Mouse (Mus musculus): Measurements from ENCODE around the gene Cdc42ep2. TPM values are rescaled to one million over a fixed set of nuclear protein-coding genes. Genes with fewer than 3 reads are reported as not detected.
A peak's percentile ranks its signal among the peaks of the same experiment; 100 is the strongest.

The Cdc42ep2 gene
- polyA plus RNA-seq, 1 experiment from 2014 or later: 5.1 TPM

- Histone ChIP-seq H3K4me1 (replicated peaks; ENCODE audit: control insufficient read depth, insufficient read depth, low read length) (peaks cover 14% of the 10 kb centered on the region), H3K9me3 (ENCODE audit: control insufficient read depth, low read length) (no peaks in the 10 kb centered on the region), H3K9ac (ENCODE audit: low read depth, low read length) (no peak overlapping the region), H3K36me3 (ENCODE audit: control insufficient read depth, insufficient read depth, low read length) (peaks cover 67% of the 10 kb centered on the region), H3K4me2 (no peak overlapping the region), H3K27ac (ENCODE audit: low read depth, low read length) (no peak overlapping the region), H3K4me3 (ENCODE audit: low read depth, low read length) (no peak overlapping the region), H3K27me3 (replicated peaks; ENCODE audit: control insufficient read depth, insufficient read depth, low read length) (no peaks in the 10 kb centered on the region)
- DNase-seq (ENCODE audit: low spot score) (no peak), ATAC-seq (replicated peaks; ENCODE audit: low FRiP score) (no peak)
- WGBS: 92% methylated on average over 11 of the region's 11 CpGs
Observed at GRCm38 (mm10) chr19:5950218-5950617, 25.6 kb upstream of the Cdc42ep2 start.

- Histone ChIP-seq H3K27me3 (replicated peaks; ENCODE audit: control insufficient read depth, insufficient read depth, low read length) (no peaks in the 10 kb centered on the region), H3K36me3 (ENCODE audit: control insufficient read depth, insufficient read depth, low read length) (peaks cover 53% of the 10 kb centered on the region), H3K4me1 (replicated peaks; ENCODE audit: control insufficient read depth, insufficient read depth, low read length) (peaks cover 13% of the 10 kb centered on the region), H3K4me3 (ENCODE audit: low read depth, low read length) (no peak overlapping the region), H3K4me2 (no peak overlapping the region), H3K27ac (ENCODE audit: low read depth, low read length) (no peak overlapping the region), H3K9me3 (ENCODE audit: control insufficient read depth, low read length) (no peaks in the 10 kb centered on the region), H3K9ac (ENCODE audit: low read depth, low read length) (no peak overlapping the region)
- 83% methylated on average over 8 of the region's 8 CpGs for WGBS
- no peak for DNase-seq (ENCODE audit: low spot score)
- ATAC-seq (replicated peaks; ENCODE audit: low FRiP score): no peak
Observed at GRCm38 (mm10) chr19:5945891-5946290, 21.3 kb upstream of the Cdc42ep2 start.

- Histone ChIP-seq H3K9me3 (ENCODE audit: control insufficient read depth, low read length) (no peaks in the 10 kb centered on the region), H3K4me3 (ENCODE audit: low read depth, low read length) (no peak overlapping the region), H3K36me3 (ENCODE audit: control insufficient read depth, insufficient read depth, low read length) (peaks cover 55% of the 10 kb centered on the region), H3K9ac (ENCODE audit: low read depth, low read length) (no peak overlapping the region), H3K27me3 (replicated peaks; ENCODE audit: control insufficient read depth, insufficient read depth, low read length) (no peaks in the 10 kb centered on the region), H3K4me2 (no peak overlapping the region), H3K4me1 (replicated peaks; ENCODE audit: control insufficient read depth, insufficient read depth, low read length) (peaks cover 13% of the 10 kb centered on the region), H3K27ac (ENCODE audit: low read depth, low read length) (no peak overlapping the region; the same call in 1 of the 2 replicates)
- 67% methylated on average over 7 of the region's 7 CpGs for WGBS
- 0 out of 2 replicates have a peak, but pooled peaks have one; percentile 33 for ATAC-seq (replicated peaks; ENCODE audit: low FRiP score)
- DNase-seq (ENCODE audit: low spot score): no peak
Observed at GRCm38 (mm10) chr19:5945027-5945426, 20.4 kb upstream of the Cdc42ep2 start.

- DNase-seq (ENCODE audit: low spot score): no peak
- Histone ChIP-seq H3K9ac (ENCODE audit: low read depth, low read length) (no peak overlapping the region), H3K4me2 (no peak overlapping the region), H3K27me3 (replicated peaks; ENCODE audit: control insufficient read depth, insufficient read depth, low read length) (no peaks in the 10 kb centered on the region), H3K27ac (ENCODE audit: low read depth, low read length) (peak overlapping the region; percentile 7; the same call in 1 of the 2 replicates), H3K4me3 (ENCODE audit: low read depth, low read length) (no peak overlapping the region), H3K36me3 (ENCODE audit: control insufficient read depth, insufficient read depth, low read length) (peaks cover 54% of the 10 kb centered on the region), H3K4me1 (replicated peaks; ENCODE audit: control insufficient read depth, insufficient read depth, low read length) (peaks cover 13% of the 10 kb centered on the region), H3K9me3 (ENCODE audit: control insufficient read depth, low read length) (no peaks in the 10 kb centered on the region)
- no peak for ATAC-seq (replicated peaks; ENCODE audit: low FRiP score)
- WGBS: 81% methylated on average over 8 of the region's 8 CpGs
Observed at GRCm38 (mm10) chr19:5944145-5944544, 19.5 kb upstream of the Cdc42ep2 start.

DNA sequence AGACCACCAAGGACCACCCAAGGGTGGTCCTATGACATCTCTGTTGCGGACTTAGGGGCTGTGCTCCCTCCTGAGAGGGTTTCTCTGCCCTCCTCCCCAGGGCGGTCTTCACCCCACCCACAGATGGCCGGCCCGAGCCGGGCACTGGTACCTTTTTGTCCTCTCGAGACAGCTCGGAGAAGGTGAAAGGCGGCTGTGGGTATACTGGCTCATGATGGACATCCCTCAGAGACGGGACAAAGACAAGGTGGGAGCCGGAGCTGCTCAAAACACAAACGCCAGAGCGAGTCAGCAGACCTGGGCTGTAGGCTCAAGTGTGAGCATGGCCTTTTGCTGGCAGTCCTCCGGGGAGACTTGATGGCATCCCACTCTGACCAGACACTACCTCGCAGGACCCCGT is 18.8 kb upstream of the Cdc42ep2 start:
- peaks cover 15% of the 10 kb centered on the region for H3K4me1 ChIP-seq (replicated peaks; ENCODE audit: control insufficient read depth, insufficient read depth, low read length)
- H3K9me3 ChIP-seq (ENCODE audit: control insufficient read depth, low read length): no peaks in the 10 kb centered on the region
- H3K4me3 ChIP-seq (ENCODE audit: low read depth, low read length): no peak overlapping the region
- no peak for ATAC-seq (replicated peaks; ENCODE audit: low FRiP score)
- H3K27me3 ChIP-seq (replicated peaks; ENCODE audit: control insufficient read depth, insufficient read depth, low read length): no peaks in the 10 kb centered on the region
- no peak overlapping the region for H3K4me2 ChIP-seq
- peaks cover 47% of the 10 kb centered on the region for H3K36me3 ChIP-seq (ENCODE audit: control insufficient read depth, insufficient read depth, low read length)
- no peak overlapping the region for H3K27ac ChIP-seq (ENCODE audit: low read depth, low read length)
- WGBS: 88% methylated on average over 15 of the region's 15 CpGs
- DNase-seq (ENCODE audit: low spot score): no peak
- H3K9ac ChIP-seq (ENCODE audit: low read depth, low read length): no peak overlapping the region

DNA sequence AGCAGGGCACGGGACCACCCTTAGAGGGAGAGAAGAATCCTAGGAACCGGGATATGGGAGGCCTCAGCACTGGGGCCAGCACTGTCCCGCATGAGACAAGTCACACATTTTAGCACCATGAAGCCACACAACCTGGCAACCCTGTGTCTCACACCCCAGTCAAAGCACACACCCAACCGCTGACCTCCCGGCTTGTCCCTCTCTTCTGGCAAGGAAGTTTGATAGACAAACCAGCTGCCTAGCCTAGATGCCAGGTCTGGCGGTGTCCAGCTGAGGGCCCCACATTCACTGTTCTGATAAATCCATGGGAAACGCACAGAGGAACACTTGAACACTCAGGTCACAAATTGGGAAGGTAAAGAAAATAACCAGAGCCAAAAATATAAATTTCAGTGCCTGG is 18.0 kb upstream of the Cdc42ep2 start:
- H3K4me1 ChIP-seq (replicated peaks; ENCODE audit: control insufficient read depth, insufficient read depth, low read length): peaks cover 22% of the 10 kb centered on the region
- H3K9ac ChIP-seq (ENCODE audit: low read depth, low read length): no peak overlapping the region
- no peaks in the 10 kb centered on the region for H3K27me3 ChIP-seq (replicated peaks; ENCODE audit: control insufficient read depth, insufficient read depth, low read length)
- WGBS: 87% methylated on average over 7 of the region's 7 CpGs
- H3K36me3 ChIP-seq (ENCODE audit: control insufficient read depth, insufficient read depth, low read length): peaks cover 39% of the 10 kb centered on the region
- H3K4me2 ChIP-seq: no peak overlapping the region
- no peak for ATAC-seq (replicated peaks; ENCODE audit: low FRiP score)
- H3K4me3 ChIP-seq (ENCODE audit: low read depth, low read length): no peak overlapping the region
- no peaks in the 10 kb centered on the region for H3K9me3 ChIP-seq (ENCODE audit: control insufficient read depth, low read length)
- H3K27ac ChIP-seq (ENCODE audit: low read depth, low read length): no peak overlapping the region
- no peak for DNase-seq (ENCODE audit: low spot score)

DNA sequence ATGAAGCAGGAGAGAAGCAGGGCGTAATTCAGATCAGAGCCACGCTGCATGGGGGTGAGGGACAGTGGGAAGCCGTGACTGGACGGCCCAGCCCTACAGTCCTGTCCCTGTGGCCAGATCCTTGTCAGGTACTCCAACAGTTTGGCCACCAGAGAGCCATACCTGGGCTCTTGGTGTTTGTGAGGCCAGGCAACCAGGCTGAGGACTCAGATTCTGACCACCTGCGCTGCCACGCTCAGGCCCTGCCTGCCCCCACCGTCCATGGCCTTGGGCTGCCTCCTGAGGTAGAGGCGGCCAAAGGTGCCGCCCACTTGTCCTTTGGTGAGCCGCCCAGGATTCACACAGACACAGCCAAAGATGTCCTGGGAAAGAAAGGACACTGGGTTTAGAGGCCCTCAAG is 16.0 kb upstream of the Cdc42ep2 start:
- Histone ChIP-seq H3K4me2 (no peak overlapping the region), H3K9ac (ENCODE audit: low read depth, low read length) (no peak overlapping the region), H3K9me3 (ENCODE audit: control insufficient read depth, low read length) (no peaks in the 10 kb centered on the region), H3K36me3 (ENCODE audit: control insufficient read depth, insufficient read depth, low read length) (peaks cover 30% of the 10 kb centered on the region), H3K4me3 (ENCODE audit: low read depth, low read length) (no peak overlapping the region), H3K27ac (ENCODE audit: low read depth, low read length) (no peak overlapping the region), H3K27me3 (replicated peaks; ENCODE audit: control insufficient read depth, insufficient read depth, low read length) (no peaks in the 10 kb centered on the region), H3K4me1 (replicated peaks; ENCODE audit: control insufficient read depth, insufficient read depth, low read length) (peaks cover 26% of the 10 kb centered on the region)
- DNase-seq (ENCODE audit: low spot score) (no peak), ATAC-seq (replicated peaks; ENCODE audit: low FRiP score) (no peak)
- 88% methylated on average over 10 of the region's 10 CpGs for WGBS

DNA sequence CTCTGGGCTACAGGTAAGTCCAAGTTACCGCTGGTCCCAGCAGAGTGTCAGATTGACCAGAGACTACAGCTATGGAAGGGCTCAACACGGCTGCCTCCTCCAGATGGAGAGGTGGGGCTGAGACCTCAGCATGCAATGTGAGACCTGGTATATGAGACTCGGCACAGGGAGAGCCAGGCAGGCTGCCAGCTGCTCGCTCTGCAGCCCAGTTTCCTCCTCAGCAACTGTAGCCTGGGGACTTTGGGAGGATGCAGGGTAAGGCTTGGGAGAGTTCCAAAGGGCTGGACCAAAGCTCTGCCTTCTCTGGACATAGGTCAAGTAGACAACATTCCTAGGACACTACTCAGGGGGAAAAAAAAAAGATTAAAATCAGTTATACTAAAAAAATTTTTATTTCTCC is 15.6 kb upstream of the Cdc42ep2 start:
- H3K27me3 ChIP-seq (replicated peaks; ENCODE audit: control insufficient read depth, insufficient read depth, low read length): no peaks in the 10 kb centered on the region
- H3K4me2 ChIP-seq: no peak overlapping the region

GRCm38 (mm10) chr19:5939715-5940114 is 15.1 kb upstream of the Cdc42ep2 start:
- no peak for DNase-seq (ENCODE audit: low spot score)
- H3K9ac ChIP-seq (ENCODE audit: low read depth, low read length): no peak overlapping the region
- WGBS: 90% methylated on average over 5 of the region's 5 CpGs
- no peak overlapping the region for H3K4me3 ChIP-seq (ENCODE audit: low read depth, low read length)
- H3K27me3 ChIP-seq (replicated peaks; ENCODE audit: control insufficient read depth, insufficient read depth, low read length): no peaks in the 10 kb centered on the region
- peaks cover 22% of the 10 kb centered on the region for H3K4me1 ChIP-seq (replicated peaks; ENCODE audit: control insufficient read depth, insufficient read depth, low read length)
- H3K36me3 ChIP-seq (ENCODE audit: control insufficient read depth, insufficient read depth, low read length): peaks cover 28% of the 10 kb centered on the region
- no peak overlapping the region for H3K4me2 ChIP-seq
- no peak overlapping the region for H3K27ac ChIP-seq (ENCODE audit: low read depth, low read length)
- ATAC-seq (replicated peaks; ENCODE audit: low FRiP score): no peak
- no peaks in the 10 kb centered on the region for H3K9me3 ChIP-seq (ENCODE audit: control insufficient read depth, low read length)

More for the DNA sequence above, 15.6 kb upstream of the Cdc42ep2 start:
- ATAC-seq (replicated peaks; ENCODE audit: low FRiP score) (no peak), DNase-seq (ENCODE audit: low spot score) (no peak)
- Histone ChIP-seq H3K9ac (ENCODE audit: low read depth, low read length) (no peak overlapping the region), H3K27ac (ENCODE audit: low read depth, low read length) (no peak overlapping the region), H3K36me3 (ENCODE audit: control insufficient read depth, insufficient read depth, low read length) (peaks cover 28% of the 10 kb centered on the region), H3K9me3 (ENCODE audit: control insufficient read depth, low read length) (no peaks in the 10 kb centered on the region), H3K4me1 (replicated peaks; ENCODE audit: control insufficient read depth, insufficient read depth, low read length) (peaks cover 23% of the 10 kb centered on the region), H3K4me3 (ENCODE audit: low read depth, low read length) (no peak overlapping the region)
- WGBS: 86% methylated on average over 4 of the region's 4 CpGs

Measured in liver, embryonic 11.5 days (tissue).